Mouse (Mus musculus): ENCODE results near the gene Prokr2. TPM values are rescaled to one million over a fixed set of nuclear protein-coding genes. Genes with fewer than 3 reads are reported as not detected.

Prokr2 gene
- 1.4 and 2.5 TPM in 2 replicates for polyA plus RNA-seq (2012; rRNA removed)
- 3.1 and 4.0 TPM in 2 replicates for polyA plus RNA-seq (2014; fragmentation: Nextera tagmentation; extraction: Ambion mirVana)

DNA sequence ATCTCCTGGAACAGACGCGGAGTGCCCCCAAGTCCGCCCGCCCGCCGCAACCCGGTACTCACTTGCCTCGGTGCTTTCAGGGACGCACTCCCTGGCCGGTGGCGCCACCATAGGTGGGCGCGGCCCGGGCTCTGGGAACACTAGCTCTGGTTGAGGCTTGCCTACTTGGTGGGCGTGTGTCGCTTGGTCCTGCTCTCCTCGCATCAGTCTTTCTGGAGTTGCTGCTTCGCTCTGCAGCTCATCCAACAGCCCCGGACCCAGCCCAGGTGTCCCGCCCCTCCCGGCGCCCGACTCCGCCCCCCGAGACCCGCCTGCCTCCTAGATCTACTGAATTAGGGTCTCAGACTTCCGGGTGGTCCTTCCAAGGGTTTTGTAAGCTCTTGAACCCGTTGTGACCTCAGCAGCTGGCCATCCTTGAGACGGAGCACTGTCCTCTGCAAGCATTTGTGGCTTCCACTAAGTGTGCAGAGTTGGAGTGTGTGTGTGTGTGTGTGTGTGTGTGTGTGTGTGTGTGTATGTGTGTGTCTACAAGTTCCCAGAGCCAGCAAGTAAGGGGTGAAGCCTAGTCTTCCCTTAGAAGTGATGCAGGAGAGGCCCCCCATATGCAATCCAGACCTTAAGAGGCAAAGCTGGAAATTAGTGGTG lies at the start of gene Prokr2:
Gene Prokr2 (minus strand): TSS at position 254 of the 645 bp plus-strand sequence.
- peak; percentile 15 for DNase-seq (ENCODE audit: low spot score)
- no peaks in the 10 kb centered on the region for H3K9me3 ChIP-seq (ENCODE audit: control insufficient read depth, low read length)
- peak within 1 kb of the TSS; percentile 96 for H3K4me2 ChIP-seq (replicated peaks; ENCODE audit: low read depth, low read length, severe bottlenecking)
- peak within 1 kb of the TSS; percentile 52 for H3K4me3 ChIP-seq (replicated peaks; ENCODE audit: low read length)
- no peak for TF ChIP-seq POLR2A (IDR thresholded peaks at IDR 0.05; ENCODE audit: borderline replicate concordance, extremely low read depth, insufficient read depth, insufficient read length)
- H3K9ac ChIP-seq (ENCODE audit: low read depth, low read length, severe bottlenecking), result peak within 1 kb of the TSS; percentile 55
- H3K36me3 ChIP-seq (ENCODE audit: control insufficient read depth, insufficient read depth, low read length), result no peaks in the 10 kb centered on the region
- no peak within 1 kb of the TSS for H3K27ac ChIP-seq (replicated peaks; ENCODE audit: low read depth, low read length)
- H3K4me1 ChIP-seq (ENCODE audit: control insufficient read depth, insufficient read depth, low read length), result peaks cover 7% of the 10 kb centered on the region
- H3K27me3 ChIP-seq (ENCODE audit: control insufficient read depth, insufficient read depth, low read length), result no peaks in the 10 kb centered on the region
- peak; percentile 37; the same call in 1 of the 2 replicates for ATAC-seq (ENCODE audit: low FRiP score, low read depth)
- under 1% methylated on average over 25 of the region's 29 CpGs for WGBS

DNA sequence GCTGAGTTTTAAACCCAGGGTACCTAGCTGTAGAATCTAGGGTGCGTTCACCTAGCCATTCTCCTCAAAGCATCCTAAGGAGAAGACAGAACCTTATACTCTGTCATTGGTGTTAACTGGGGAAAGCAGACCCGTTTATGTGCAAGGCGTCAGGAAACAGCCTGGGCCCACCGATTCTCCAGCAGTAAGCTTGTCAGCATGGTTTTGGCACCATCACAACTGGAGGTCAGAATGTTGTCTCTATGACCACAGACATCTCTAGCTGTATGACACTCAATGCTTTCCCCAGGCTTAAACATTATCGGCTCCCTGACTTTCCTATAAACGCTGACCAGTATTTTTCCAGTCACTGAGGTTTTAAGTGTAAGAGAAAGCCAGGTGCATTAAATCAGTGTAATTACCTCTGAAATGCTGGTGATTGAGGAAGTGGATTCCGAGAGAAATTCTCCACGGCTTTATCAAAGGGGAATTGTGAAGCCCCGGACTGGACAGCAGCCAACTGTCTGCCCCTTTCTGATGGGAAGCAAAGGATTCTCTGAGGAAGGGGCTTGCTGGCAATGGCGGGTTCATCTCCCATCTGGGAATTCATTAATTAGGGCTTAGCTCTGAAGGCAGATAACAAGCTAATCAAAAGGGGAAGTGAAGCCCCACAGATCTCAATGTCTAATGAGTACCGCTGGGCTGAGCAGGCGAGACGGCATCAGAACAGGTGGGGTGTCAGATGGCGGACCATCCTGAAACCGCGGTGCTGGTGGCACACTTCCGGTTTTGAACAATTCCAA lies 42.1 kb upstream of the Prokr2 start:
- ATAC-seq (ENCODE audit: low FRiP score, low read depth) (no peak), DNase-seq (ENCODE audit: low spot score) (peak; percentile 14)
- Histone ChIP-seq H3K4me2 (replicated peaks; ENCODE audit: low read depth, low read length, severe bottlenecking) (no peak overlapping the region), H3K4me3 (replicated peaks; ENCODE audit: low read length) (no peak overlapping the region), H3K36me3 (ENCODE audit: control insufficient read depth, insufficient read depth, low read length) (no peaks in the 10 kb centered on the region), H3K9me3 (ENCODE audit: control insufficient read depth, low read length) (no peaks in the 10 kb centered on the region), H3K4me1 (ENCODE audit: control insufficient read depth, insufficient read depth, low read length) (peaks cover 12% of the 10 kb centered on the region; the same call in 1 of the 2 replicates), H3K27me3 (ENCODE audit: control insufficient read depth, insufficient read depth, low read length) (no peaks in the 10 kb centered on the region), H3K9ac (ENCODE audit: low read depth, low read length, severe bottlenecking) (no peak overlapping the region), H3K27ac (replicated peaks; ENCODE audit: low read depth, low read length) (no peak overlapping the region)
- no peak for TF ChIP-seq POLR2A (IDR thresholded peaks at IDR 0.05; ENCODE audit: borderline replicate concordance, extremely low read depth, insufficient read depth, insufficient read length)
- 45% methylated on average over 17 of the region's 17 CpGs for WGBS

DNA sequence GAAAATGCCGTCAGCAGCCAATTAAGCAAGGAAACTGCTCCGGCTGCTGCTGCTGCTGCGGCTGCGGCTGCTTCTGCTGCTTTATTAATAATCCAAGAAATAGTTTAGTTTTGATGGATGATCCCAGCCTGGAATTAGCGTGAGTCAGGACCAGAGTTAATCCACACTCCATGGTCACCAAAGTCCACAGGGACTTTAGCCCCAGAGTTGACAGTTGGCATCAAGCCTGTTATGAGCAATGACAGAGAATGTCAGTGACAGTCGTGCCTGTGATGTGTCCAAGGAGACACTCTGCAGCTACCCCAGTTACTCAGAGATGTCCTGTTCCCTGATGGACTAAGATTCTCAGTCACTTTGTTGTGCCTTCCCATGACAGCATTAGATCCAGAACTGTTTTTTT lies 40.3 kb upstream of the Prokr2 start:
- H3K4me2 ChIP-seq (replicated peaks; ENCODE audit: low read depth, low read length, severe bottlenecking), result no peak overlapping the region
- H3K4me1 ChIP-seq (ENCODE audit: control insufficient read depth, insufficient read depth, low read length), result peaks cover 12% of the 10 kb centered on the region; the same call in 1 of the 2 replicates
- no peak for DNase-seq (ENCODE audit: low spot score)
- no peaks in the 10 kb centered on the region for H3K27me3 ChIP-seq (ENCODE audit: control insufficient read depth, insufficient read depth, low read length)
- no peak overlapping the region for H3K9ac ChIP-seq (ENCODE audit: low read depth, low read length, severe bottlenecking)
- no peaks in the 10 kb centered on the region for H3K9me3 ChIP-seq (ENCODE audit: control insufficient read depth, low read length)
- H3K4me3 ChIP-seq (replicated peaks; ENCODE audit: low read length), result no peak overlapping the region
- H3K36me3 ChIP-seq (ENCODE audit: control insufficient read depth, insufficient read depth, low read length), result no peaks in the 10 kb centered on the region
- no peak overlapping the region for H3K27ac ChIP-seq (replicated peaks; ENCODE audit: low read depth, low read length)
- no peak for ATAC-seq (ENCODE audit: low FRiP score, low read depth)
- no peak for TF ChIP-seq POLR2A (IDR thresholded peaks at IDR 0.05; ENCODE audit: borderline replicate concordance, extremely low read depth, insufficient read depth, insufficient read length)
- 75% methylated on average over 6 of the region's 6 CpGs for WGBS

DNA sequence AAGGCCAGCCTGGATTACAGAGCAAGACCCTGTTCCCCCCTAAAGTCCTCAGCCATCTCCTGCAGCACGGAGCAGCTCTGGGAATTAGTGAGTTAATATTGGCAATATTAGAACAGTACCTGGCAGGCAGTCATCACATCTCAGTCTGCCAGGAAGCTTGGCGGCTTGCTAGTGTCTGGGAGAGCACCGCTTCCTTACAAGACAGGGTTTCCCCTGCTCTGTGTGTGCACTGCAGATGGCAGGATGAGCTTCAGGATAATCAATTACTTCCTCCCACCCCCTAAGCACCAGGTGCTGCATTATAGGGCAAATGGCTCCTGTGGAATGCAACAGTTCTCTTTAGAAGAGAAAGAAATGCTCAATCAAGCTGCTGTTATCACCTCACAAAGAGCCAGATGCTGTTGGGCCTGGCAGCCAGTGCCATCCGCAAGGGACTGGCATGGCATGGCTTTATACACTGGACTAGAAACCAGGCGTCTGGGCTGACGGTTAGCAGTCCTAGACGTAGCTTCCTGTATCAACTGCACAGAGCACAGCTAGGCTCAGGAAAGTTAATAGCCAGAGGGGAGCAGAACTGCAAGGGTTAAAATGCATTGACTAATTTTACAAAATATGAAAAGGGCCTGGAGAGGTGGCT lies 38.3 kb upstream of the Prokr2 start:
- H3K27me3 ChIP-seq (ENCODE audit: control insufficient read depth, insufficient read depth, low read length), result no peaks in the 10 kb centered on the region
- H3K4me2 ChIP-seq (replicated peaks; ENCODE audit: low read depth, low read length, severe bottlenecking), result no peak overlapping the region
- ATAC-seq (ENCODE audit: low FRiP score, low read depth) (no peak), DNase-seq (ENCODE audit: low spot score) (no peak)
- no peak overlapping the region for H3K4me3 ChIP-seq (replicated peaks; ENCODE audit: low read length)
- peaks cover 12% of the 10 kb centered on the region; the same call in 1 of the 2 replicates for H3K4me1 ChIP-seq (ENCODE audit: control insufficient read depth, insufficient read depth, low read length)
- no peak overlapping the region for H3K27ac ChIP-seq (replicated peaks; ENCODE audit: low read depth, low read length)
- H3K9ac ChIP-seq (ENCODE audit: low read depth, low read length, severe bottlenecking), result no peak overlapping the region
- no peaks in the 10 kb centered on the region for H3K36me3 ChIP-seq (ENCODE audit: control insufficient read depth, insufficient read depth, low read length)
- no peak for TF ChIP-seq POLR2A (IDR thresholded peaks at IDR 0.05; ENCODE audit: borderline replicate concordance, extremely low read depth, insufficient read depth, insufficient read length)
- no peaks in the 10 kb centered on the region for H3K9me3 ChIP-seq (ENCODE audit: control insufficient read depth, low read length)
- 53% methylated on average over 7 of the region's 7 CpGs for WGBS

DNA sequence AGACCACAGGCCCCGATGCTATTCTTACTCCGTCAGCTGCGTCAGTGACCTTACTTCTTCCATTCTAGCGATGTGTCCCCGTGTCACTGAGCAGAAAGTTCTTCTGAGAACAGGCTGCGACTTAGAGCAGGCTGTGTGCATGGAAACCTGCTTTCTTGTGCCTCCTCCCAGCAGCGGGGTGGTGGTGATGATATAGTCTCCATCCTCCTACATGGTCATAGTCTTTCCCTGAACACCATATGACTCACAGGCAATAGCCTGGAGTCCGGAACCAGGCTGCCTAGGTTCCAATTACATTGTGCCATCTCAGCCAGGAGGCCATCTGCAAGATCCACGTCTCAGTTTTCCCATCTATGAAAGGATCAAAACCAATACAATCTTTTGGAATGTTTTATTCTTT lies 37.6 kb upstream of the Prokr2 start:
- H3K9me3 ChIP-seq (ENCODE audit: control insufficient read depth, low read length), result no peaks in the 10 kb centered on the region
- WGBS, result 83% methylated on average over 9 of the region's 9 CpGs
- no peak overlapping the region for H3K4me3 ChIP-seq (replicated peaks; ENCODE audit: low read length)
- no peak for TF ChIP-seq POLR2A (IDR thresholded peaks at IDR 0.05; ENCODE audit: borderline replicate concordance, extremely low read depth, insufficient read depth, insufficient read length)
- H3K4me2 ChIP-seq (replicated peaks; ENCODE audit: low read depth, low read length, severe bottlenecking), result no peak overlapping the region
- no peak overlapping the region for H3K9ac ChIP-seq (ENCODE audit: low read depth, low read length, severe bottlenecking)
- H3K27me3 ChIP-seq (ENCODE audit: control insufficient read depth, insufficient read depth, low read length), result no peaks in the 10 kb centered on the region
- DNase-seq (ENCODE audit: low spot score) (no peak), ATAC-seq (ENCODE audit: low FRiP score, low read depth) (no peak)
- H3K36me3 ChIP-seq (ENCODE audit: control insufficient read depth, insufficient read depth, low read length), result no peaks in the 10 kb centered on the region
- peaks cover 12% of the 10 kb centered on the region; the same call in 1 of the 2 replicates for H3K4me1 ChIP-seq (ENCODE audit: control insufficient read depth, insufficient read depth, low read length)
- no peak overlapping the region for H3K27ac ChIP-seq (replicated peaks; ENCODE audit: low read depth, low read length)

Data from limb, embryonic 14.5 days (tissue).